Mouse (Mus musculus): ENCODE measurements at regions not wholly inside any gene's neighbourhood (a gene's known extent, or its start where the extent isn't known, plus 50 kb on each side); places are given as distances from the start of the nearest gene placed in this dataset.

DNA sequence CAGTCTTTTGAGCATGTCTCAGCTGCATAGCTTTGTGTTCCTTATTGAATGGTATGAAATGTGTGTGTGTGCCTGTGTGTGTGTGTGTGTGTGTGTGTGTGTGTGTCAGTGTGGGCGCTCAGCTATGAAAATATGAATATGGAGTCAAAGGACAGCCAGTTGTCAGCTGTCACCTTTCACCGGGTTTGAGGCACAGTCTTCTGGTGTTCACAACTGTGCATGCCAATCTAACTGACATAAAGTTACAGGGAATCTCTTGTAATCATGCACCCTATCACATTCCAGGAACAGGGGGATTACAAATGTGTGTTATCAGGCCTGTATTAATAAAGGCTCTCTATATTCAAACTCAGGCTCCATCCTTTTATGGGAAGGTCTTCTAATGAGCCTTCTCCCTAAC is 688.8 kb downstream of the Kcnj2 start:
- TF ChIP-seq EP300 (IDR thresholded peaks at IDR 0.05; ENCODE audit: low read depth), result no peak
- TF ChIP-seq CTCF (IDR thresholded peaks at IDR 0.05; ENCODE audit: low read depth), result no peak
